Mouse (Mus musculus) small intestine, adult 2 months (tissue): ENCODE results near the gene Tmem170.

Source experiments
- CTCF ChIP-seq: fragments of 200-500 bp; IDR thresholded peaks from 2 replicates; pipeline ENCODE4 v1.5.1; 2012; ENCODE audit warnings: low read depth, mild to moderate bottlenecking, control low read depth, inconsistent platforms, low read length, moderate library complexity, mixed read lengths; ENCODE audit not compliant: insufficient replicate concordance, insufficient read length; ENCODE audit errors: extremely low read depth
- POLR2A ChIP-seq: fragments of 200-500 bp; IDR thresholded peaks from 2 replicates; pipeline ENCODE4 v1.6.1; 2012; ENCODE audit warnings: low read depth, mild to moderate bottlenecking, control low read depth, inconsistent platforms, low read length, moderate library complexity

- no peak for TF ChIP-seq CTCF
- TF ChIP-seq POLR2A: no peak
Observed at GRCm38 (mm10) chr8:111883615-111884014, 7.1 kb upstream of the Tmem170 start.
